ENCODE assay signal across 13 mouse cellular contexts in the genomic region with DNA sequence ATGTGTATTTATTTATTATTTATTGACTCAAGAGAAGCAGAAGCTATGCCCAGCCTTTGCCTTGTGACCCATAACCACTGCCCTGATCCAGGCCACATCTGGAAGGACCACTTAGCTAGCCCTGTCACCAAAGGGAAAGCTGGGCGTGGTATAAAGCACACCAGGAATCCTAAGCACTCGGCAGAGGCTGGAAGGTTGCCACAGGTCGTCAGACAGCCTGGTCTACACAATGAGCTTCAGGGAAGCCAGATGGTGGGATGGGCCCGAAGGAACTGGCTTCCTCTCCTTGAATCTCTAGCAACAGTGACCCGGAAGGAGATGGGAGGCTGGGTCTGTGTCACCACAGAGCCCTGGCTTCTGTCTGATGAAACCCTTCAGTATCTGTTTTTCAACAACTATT. TPM values are rescaled to one million over a fixed set of nuclear protein-coding genes. Genes with fewer than 3 reads are reported as not detected.
DNase-seq lines count a peak whose midpoint lies in the region; ATAC-seq lines count a peak whose summit lies in the region.
"Had no signal": no experiment of that assay in that cellular context is flagged by ENCODE, and none has a peak within 500 bp of the region (broad histone marks: within the 10 kb centered on the region; RNA-seq: fewer than 3 reads in every experiment).

No protein-coding gene starts in this region.

- peaks cover 18% of the 10 kb centered on the region for H3K36me3 ChIP-seq in kidney, embryonic 15.5 days

- H3K9me3 ChIP-seq in kidney, embryonic 15.5 days (replicated peaks) = no peaks in the 10 kb centered on the region
- H3K9me3 ChIP-seq: midbrain, embryonic 12.5 days had no signal

- WGBS in kidney, embryonic 15.5 days = 35% methylated on average over 5 of the region's 5 CpGs

- H3K27me3 ChIP-seq in kidney, embryonic 15.5 days = no peaks in the 10 kb centered on the region
- H3K27me3 ChIP-seq: midbrain, embryonic 12.5 days had no signal

- ATAC-seq in kidney, embryonic 15.5 days (replicated peaks; ENCODE audit: low FRiP score) = no peak
- ATAC-seq in monocyte, adult 5-6 weeks (replicated peaks; ENCODE audit: insufficient number of reproducible peaks, low FRiP score, low TSS enrichment, poor library complexity, severe bottlenecking) = no peak
- ATAC-seq: intestine, postnatal 0 days had no signal

- H3K9ac ChIP-seq in kidney, embryonic 15.5 days = no peak overlapping the region
- H3K9ac ChIP-seq: midbrain, embryonic 12.5 days had no signal

- H3K4me2 ChIP-seq in kidney, embryonic 15.5 days = no peak overlapping the region
- H3K4me2 ChIP-seq: midbrain, embryonic 12.5 days had no signal

- peaks cover 18% of the 10 kb centered on the region for H3K4me1 ChIP-seq in kidney, embryonic 15.5 days
- H3K4me1 ChIP-seq: midbrain, embryonic 12.5 days had no signal

- peak; percentile 78 to 79 for DNase-seq in cerebellum, postnatal 10 days
- no peak for DNase-seq in cerebellum, adult 18-20 months
- peak; percentile 60 for DNase-seq in testis, postnatal 10 days (ENCODE audit: low spot score)
- DNase-seq in testis, postnatal 14 days (ENCODE audit: low spot score) = no peak
- DNase-seq in embryo, embryonic 10.5 days (ENCODE audit: low spot score) = no peak
- no peak for DNase-seq in layer of hippocampus, postnatal 10 days (ENCODE audit: low spot score in 2 of 2)
- DNase-seq: liver; spleen, adult 18-20 months had no signal

- H3K27ac ChIP-seq in kidney, embryonic 15.5 days = 0 out of 2 replicates have a peak overlapping the region, but pooled peaks have one; percentile 23
- H3K27ac ChIP-seq: midbrain, embryonic 12.5 days had no signal

- no peak overlapping the region for H3K4me3 ChIP-seq in kidney, embryonic 15.5 days (replicated peaks)
- H3K4me3 ChIP-seq: midbrain, embryonic 12.5 days had no signal

RNA-seq across cellular contexts. Expression of gene Il17c, which starts 1.8 kb away (rescaled TPM):
- polyA plus RNA-seq in kidney, embryonic 15.5 days (2015; fragmentation: Nextera tagmentation; extraction: Ambion mirVana) = not detected in 2 replicates
- total RNA-seq in layer of hippocampus, postnatal 10 days (2021) = not detected
- not detected in 3 replicates for total RNA-seq in monocyte, adult 5-6 weeks (2017)
- polyA plus RNA-seq: intestine, postnatal 0 days; midbrain, embryonic 12.5 days; urinary bladder, adult 2 months had no signal

RNA-seq across cellular contexts. Expression of gene Cyba, which starts 9.1 kb away (rescaled TPM):
- polyA plus RNA-seq in kidney, embryonic 15.5 days (2015; fragmentation: Nextera tagmentation; extraction: Ambion mirVana) = 310 and 320 TPM in 2 replicates
- 10 to 100 TPM; 11.6 to 12.8 TPM for total RNA-seq in layer of hippocampus, postnatal 10 days (2021)
- total RNA-seq in monocyte, adult 5-6 weeks (2017) = 340 to 389 TPM (median 367 TPM) in 3 replicates

RNA-seq across cellular contexts. Expression of gene Mvd, which starts 19.6 kb away (rescaled TPM):
- 32.7 and 37.5 TPM in 2 replicates for polyA plus RNA-seq in kidney, embryonic 15.5 days (2015; fragmentation: Nextera tagmentation; extraction: Ambion mirVana)
- total RNA-seq in layer of hippocampus, postnatal 10 days (2021) = 10 to 100 TPM; 50.9 to 56.4 TPM
- total RNA-seq in monocyte, adult 5-6 weeks (2017) = 4.5 to 9.2 TPM (median 8.8 TPM) in 3 replicates

RNA-seq across cellular contexts. Expression of gene Snai3, which starts 36.9 kb away (rescaled TPM):
- 0.34 and 0.78 TPM in 2 replicates for polyA plus RNA-seq in kidney, embryonic 15.5 days (2015; fragmentation: Nextera tagmentation; extraction: Ambion mirVana)
- total RNA-seq in layer of hippocampus, postnatal 10 days (2021) = not detected
- total RNA-seq in monocyte, adult 5-6 weeks (2017) = 1.6 TPM in 1 of 3 replicates, not detected in the others
- polyA plus RNA-seq: midbrain, embryonic 12.5 days had no signal

RNA-seq across cellular contexts. Expression of gene Zc3h18, which starts 47.2 kb away (rescaled TPM):
- polyA plus RNA-seq in kidney, embryonic 15.5 days (2015; fragmentation: Nextera tagmentation; extraction: Ambion mirVana) = 53.2 and 53.9 TPM in 2 replicates
- 10 to 100 TPM; 37.4 TPM for total RNA-seq in layer of hippocampus, postnatal 10 days (2021)
- 57.4 to 76.1 TPM (median 69.7 TPM) in 3 replicates for total RNA-seq in monocyte, adult 5-6 weeks (2017)

Comparison
In these comparisons a context has a peak if more than half of its experiments do, and no peak if none do; other contexts are left out.
1. DNase-seq: peak in cerebellum, postnatal 10 days (2 of 2) and testis, postnatal 10 days (single experiment); none in cerebellum, adult 18-20 months (0 of 2), testis, postnatal 14 days (single experiment), embryo, embryonic 10.5 days (single experiment) and layer of hippocampus, postnatal 10 days (0 of 2).
2. RNA of gene Cyba, which starts 9.1 kb away (total RNA-seq): 340 to 389 TPM in monocyte, adult 5-6 weeks; 11.6 to 12.8 TPM in layer of hippocampus, postnatal 10 days; every median in the first group is over 10 times any median in the second.